Mouse (Mus musculus): ENCODE measurements around the gene Arsb.

Arsb gene

DNA sequence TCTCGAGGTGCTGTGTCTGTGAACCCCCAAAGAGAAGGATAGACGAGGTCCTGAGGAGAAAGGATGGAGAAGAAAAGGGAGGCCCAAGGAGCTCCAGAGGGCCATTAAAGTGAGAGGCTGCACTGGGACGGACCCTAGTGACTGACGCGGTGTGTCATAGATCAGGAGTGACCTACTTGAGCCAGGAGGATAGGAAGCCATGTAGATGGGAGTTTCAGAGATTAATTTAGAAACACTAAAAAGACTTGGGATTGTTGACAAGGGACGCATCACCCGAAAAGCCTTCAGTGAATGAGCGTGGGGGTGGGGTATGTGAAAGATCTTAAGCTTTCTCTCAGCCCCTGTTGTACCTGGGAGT lies 828 bp downstream of the Arsb start:
- TF ChIP-seq GATA4 (IDR thresholded peaks at IDR 0.05; ENCODE audit: insufficient replicate concordance, low read length), result no peak

DNA sequence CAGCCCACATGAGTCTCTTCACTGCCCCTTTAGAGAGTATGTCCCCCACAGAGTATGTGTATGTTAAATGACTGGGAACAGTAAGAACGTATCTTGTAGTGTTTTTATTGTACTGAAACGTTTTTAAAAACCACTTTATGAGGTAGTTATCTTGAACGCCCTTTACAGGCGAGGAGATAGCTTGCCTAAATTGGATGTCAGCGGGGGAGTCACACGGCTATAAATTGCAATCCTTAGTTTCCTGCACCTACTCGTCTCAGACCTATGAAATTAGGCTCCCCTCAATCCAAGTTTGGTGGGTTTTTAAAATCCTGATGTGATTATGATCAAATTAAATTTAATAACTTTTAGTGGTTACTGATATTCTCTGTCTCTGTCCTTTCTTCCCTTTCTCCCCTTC lies 1.4 kb downstream of the Arsb start:
- no peak for TF ChIP-seq GATA4 (IDR thresholded peaks at IDR 0.05; ENCODE audit: insufficient replicate concordance, low read length)

GRCm38 (mm10) chr13:93773704-93774315 lies 2.4 kb downstream of the Arsb start:
- TF ChIP-seq GATA4 (IDR thresholded peaks at IDR 0.05; ENCODE audit: insufficient replicate concordance, low read length), result no peak

DNA sequence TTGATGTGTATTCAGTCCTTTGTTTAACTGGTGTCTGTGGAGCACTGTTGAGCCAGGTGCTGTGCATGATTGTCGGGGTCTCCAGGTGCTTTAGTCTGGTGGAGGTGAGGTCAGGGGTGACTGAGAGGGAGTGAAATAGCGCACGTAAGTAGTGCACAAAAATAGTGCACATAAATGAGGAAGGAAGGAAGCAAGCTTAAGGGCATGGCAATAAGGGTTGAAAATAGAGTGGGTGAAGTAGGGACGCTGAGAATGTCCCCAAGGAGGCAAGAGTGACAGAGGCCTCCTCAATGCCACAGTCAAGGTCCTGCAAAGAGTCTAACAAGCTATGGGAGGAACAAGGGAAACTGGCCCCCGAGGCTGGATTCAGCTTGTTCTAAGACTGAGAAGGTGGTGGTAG lies 11.4 kb downstream of the Arsb start:
- TF ChIP-seq GATA4 (IDR thresholded peaks at IDR 0.05; ENCODE audit: insufficient replicate concordance, low read length), result no peak

DNA sequence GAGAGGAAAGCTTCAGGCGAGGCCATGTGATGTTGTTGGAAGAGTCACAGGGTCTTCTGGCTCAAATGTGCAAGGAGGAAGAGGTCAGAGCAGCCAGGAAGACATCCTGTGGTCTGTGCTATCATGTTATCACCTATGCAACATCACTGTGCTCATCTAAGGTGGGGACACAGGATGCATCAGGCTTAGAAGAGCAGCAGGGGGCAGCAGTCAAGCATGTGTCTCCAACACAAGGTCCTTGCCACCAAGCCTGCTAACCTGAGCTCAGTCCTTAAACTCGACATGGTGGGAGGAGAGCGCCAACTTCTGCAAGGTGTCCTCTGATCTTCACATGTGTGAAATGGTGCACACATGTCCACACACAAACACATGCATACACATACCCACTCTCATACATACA lies 13.9 kb downstream of the Arsb start:
- TF ChIP-seq GATA4 (IDR thresholded peaks at IDR 0.05; ENCODE audit: insufficient replicate concordance, low read length), result no peak

- TF ChIP-seq GATA4 (IDR thresholded peaks at IDR 0.05; ENCODE audit: insufficient replicate concordance, low read length), result no peak
Observed at GRCm38 (mm10) chr13:93786051-93786450, 14.6 kb downstream of the Arsb start.

DNA sequence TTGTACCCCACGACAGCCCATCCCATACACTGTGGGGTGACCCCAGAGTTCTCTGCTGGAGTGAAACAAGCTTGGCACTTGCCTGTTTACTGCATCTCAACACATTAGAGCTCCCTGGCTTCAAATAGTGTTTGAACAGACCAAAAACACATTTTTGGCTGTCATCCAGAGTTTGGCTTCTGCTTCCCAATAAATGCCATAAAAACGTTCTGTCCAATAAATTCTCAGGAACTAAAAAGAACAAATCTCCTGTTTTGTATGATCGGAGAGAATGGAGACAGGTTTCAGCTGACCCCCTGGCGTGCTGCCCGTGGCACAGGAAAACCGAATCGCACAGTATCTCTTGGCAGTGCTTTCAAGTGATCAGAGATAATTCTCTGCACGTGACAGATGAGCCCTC lies 16.2 kb downstream of the Arsb start:
- peak; percentile 62; the same call in 1 of the 2 replicates for TF ChIP-seq GATA4 (IDR thresholded peaks at IDR 0.05; ENCODE audit: insufficient replicate concordance, low read length)

DNA sequence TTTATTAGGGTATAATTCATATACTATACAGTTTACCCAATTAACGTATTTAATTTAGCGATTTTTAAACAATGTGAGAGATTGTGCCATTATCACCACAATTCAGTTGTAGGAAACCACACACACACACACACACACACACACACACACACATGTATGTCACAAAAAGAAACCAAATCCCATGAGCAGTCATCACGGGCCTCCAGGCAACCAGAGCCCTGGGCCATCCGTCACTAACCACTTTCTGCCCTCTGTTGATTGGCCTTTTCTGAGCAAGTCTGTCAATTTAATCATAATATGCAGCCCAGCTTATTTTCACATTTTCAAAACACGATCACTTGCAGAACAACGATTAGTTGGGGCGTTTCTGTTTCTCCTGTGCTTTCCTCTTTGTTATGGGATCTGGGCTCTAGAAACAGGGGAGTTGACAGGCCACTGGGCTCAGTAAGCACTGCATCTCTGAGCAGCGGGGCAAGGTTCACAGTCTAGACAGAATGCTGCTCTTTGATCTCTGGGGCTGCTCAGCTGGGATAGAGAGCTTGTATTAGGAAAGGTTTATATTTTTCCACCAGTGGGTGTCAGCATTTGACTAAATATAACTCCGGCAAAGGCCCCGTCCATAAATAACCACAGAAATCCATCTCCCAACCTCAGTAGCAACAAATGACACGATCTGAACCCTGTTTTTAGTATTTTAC lies 21.7 kb downstream of the Arsb start:
- no peak for TF ChIP-seq GATA4 (IDR thresholded peaks at IDR 0.05; ENCODE audit: insufficient replicate concordance, low read length)

DNA sequence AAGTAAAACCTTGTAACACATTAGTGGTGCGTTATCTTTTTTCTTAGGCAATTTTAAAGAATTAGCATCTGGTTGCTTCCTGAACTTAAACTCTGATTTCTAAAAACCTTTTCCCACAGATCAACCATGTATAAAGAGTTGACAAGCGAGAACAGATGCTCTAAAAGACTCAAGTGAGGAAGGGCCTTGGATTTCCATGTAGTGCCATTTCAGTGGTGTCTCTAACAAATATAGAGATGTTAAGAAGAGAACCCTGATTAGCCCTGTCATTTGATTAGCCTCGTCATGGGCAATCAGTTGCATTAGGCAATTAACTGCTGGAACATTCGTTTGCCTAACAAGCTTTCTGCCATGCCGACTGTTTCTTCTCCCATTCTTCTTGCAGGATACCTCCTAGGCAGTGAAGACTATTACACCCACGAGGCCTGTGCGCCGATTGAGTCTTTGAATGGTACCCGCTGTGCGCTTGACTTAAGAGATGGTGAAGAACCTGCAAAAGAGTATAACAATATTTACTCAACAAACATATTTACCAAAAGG lies 22.3 kb downstream of the Arsb start:
- no peak for TF ChIP-seq GATA4 (IDR thresholded peaks at IDR 0.05; ENCODE audit: insufficient replicate concordance, low read length)

DNA sequence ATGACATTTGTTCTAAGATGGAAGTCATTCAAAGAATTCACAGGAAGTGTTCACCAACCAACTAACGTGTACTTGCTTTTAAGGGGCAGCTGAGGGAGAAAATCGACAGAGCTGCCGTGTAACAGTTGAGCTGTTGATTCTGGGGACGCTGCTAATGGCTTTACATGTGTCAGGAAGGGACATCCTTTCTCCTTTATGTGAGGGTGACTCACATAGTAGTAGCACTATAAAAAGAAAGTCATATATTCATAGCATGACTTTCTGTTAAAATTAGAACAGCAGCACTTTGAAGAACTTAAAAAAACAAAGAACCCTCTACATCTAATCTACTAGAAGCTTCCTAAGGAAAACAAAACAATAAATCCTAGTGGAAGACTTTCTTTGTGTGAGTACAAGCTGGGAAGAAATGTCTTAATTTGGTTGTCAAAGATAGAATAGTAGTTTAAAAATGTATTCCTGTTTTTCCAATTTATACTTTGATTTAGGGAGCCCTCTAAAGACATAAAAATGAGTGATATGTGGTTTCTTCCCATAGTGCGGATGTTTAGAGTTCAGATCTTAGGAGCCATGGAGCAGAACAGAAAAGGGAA lies 25.7 kb downstream of the Arsb start:
- no peak for TF ChIP-seq GATA4 (IDR thresholded peaks at IDR 0.05; ENCODE audit: insufficient replicate concordance, low read length)

- peak; percentile 67; the same call in 1 of the 2 replicates for TF ChIP-seq GATA4 (IDR thresholded peaks at IDR 0.05; ENCODE audit: insufficient replicate concordance, low read length)
Observed at GRCm38 (mm10) chr13:93814081-93814480, 42.7 kb downstream of the Arsb start.

- TF ChIP-seq GATA4 (IDR thresholded peaks at IDR 0.05; ENCODE audit: insufficient replicate concordance, low read length), result no peak
Observed at GRCm38 (mm10) chr13:93814676-93815075, 43.2 kb downstream of the Arsb start.

- no peak for TF ChIP-seq GATA4 (IDR thresholded peaks at IDR 0.05; ENCODE audit: insufficient replicate concordance, low read length)
Observed at GRCm38 (mm10) chr13:93815128-93815527, 43.7 kb downstream of the Arsb start.

- TF ChIP-seq GATA4 (IDR thresholded peaks at IDR 0.05; ENCODE audit: insufficient replicate concordance, low read length), result no peak
Observed at GRCm38 (mm10) chr13:93816127-93816526, 44.7 kb downstream of the Arsb start.

GRCm38 (mm10) chr13:93816688-93817331 lies 45.4 kb downstream of the Arsb start:
- no peak for TF ChIP-seq GATA4 (IDR thresholded peaks at IDR 0.05; ENCODE audit: insufficient replicate concordance, low read length)

DNA sequence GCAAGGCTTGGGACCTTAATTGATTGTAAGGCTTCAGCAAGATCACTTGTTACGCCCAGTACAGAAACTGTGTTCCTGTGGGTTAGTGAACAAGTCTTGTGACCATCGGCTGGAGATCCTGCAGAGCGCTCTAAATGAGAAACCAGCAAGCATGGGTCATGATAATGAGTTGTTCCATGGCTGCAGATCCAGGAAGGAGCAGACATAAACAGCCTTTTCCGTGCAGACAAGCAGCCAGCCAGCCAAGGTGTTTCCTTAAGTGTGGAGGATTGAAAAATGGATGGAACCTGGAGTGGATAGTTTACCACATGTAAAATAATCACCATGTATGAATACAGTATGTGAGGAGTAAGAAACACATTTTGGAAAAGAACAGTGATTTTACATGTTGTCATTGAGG lies 48.7 kb downstream of the Arsb start:
- TF ChIP-seq GATA4 (IDR thresholded peaks at IDR 0.05; ENCODE audit: insufficient replicate concordance, low read length), result no peak

Measured in liver, adult (tissue).